Comparison of ENCODE assay signal across 9 mouse cellular contexts in genomic region chr3:117120086-117121055, GRCm38 (mm10).
A peak's percentile ranks its signal among the peaks of the same experiment; 100 is the strongest.
DNase-seq lines count a peak whose midpoint lies in the region; ATAC-seq and TF ChIP-seq lines count a peak whose summit lies in the region.
"Had no signal": no experiment of that assay in that cellular context is flagged by ENCODE, and none has a peak within 500 bp of the region (broad histone marks: within the 10 kb centered on the region; RNA-seq: fewer than 3 reads in every experiment).

No protein-coding gene starts in this region.

- TF ChIP-seq CTCF in cerebellum, adult 2 months (IDR thresholded peaks at IDR 0.05; ENCODE audit: borderline replicate concordance, insufficient read depth, low read depth, low read length), result peak; percentile 71
- peak; percentile 51 for TF ChIP-seq CTCF in liver, embryonic 14.5 days (IDR thresholded peaks at IDR 0.05; ENCODE audit: low read depth)

- H3K36me3 ChIP-seq in intestine, embryonic 16.5 days (ENCODE audit: control insufficient read depth, insufficient read depth, low read length), result no peaks in the 10 kb centered on the region
- no peaks in the 10 kb centered on the region for H3K36me3 ChIP-seq in intestine, embryonic 15.5 days
- no peaks in the 10 kb centered on the region for H3K36me3 ChIP-seq in liver, embryonic 14.5 days (replicated peaks; ENCODE audit: control insufficient read depth, insufficient read depth, low read depth)
- H3K36me3 ChIP-seq: liver, embryonic 13.5 days had no signal

- no peaks in the 10 kb centered on the region for H3K4me1 ChIP-seq in intestine, embryonic 16.5 days (ENCODE audit: control insufficient read depth, insufficient read depth, low read length)
- H3K4me1 ChIP-seq in intestine, embryonic 15.5 days (replicated peaks), result no peaks in the 10 kb centered on the region
- H3K4me1 ChIP-seq in cerebellum, adult 2 months (ENCODE audit: control insufficient read depth, insufficient read depth, low read length), result no peaks in the 10 kb centered on the region
- H3K4me1 ChIP-seq in liver, embryonic 14.5 days (replicated peaks; ENCODE audit: control insufficient read depth in 2 of 2, insufficient read depth in 2 of 2, low read length in 1 of 2), result peaks cover 0 to 9% of the 10 kb centered on the region in 2 experiments; a peak in 2 of 4 replicates
- H3K4me1 ChIP-seq: liver, embryonic 13.5 days had no signal

- H3K4me2 ChIP-seq in intestine, embryonic 16.5 days (ENCODE audit: low read depth, low read length), result no peak overlapping the region
- no peak overlapping the region for H3K4me2 ChIP-seq in intestine, embryonic 15.5 days (replicated peaks)
- no peak overlapping the region for H3K4me2 ChIP-seq in liver, embryonic 14.5 days (ENCODE audit: low read depth)
- H3K4me2 ChIP-seq: liver, embryonic 13.5 days had no signal

- WGBS in intestine, embryonic 16.5 days, result 66% methylated on average over 13 of the region's 13 CpGs
- WGBS in intestine, embryonic 15.5 days, result 63% methylated on average over 13 of the region's 13 CpGs
- WGBS in cerebellum, adult 2 months, result 53% methylated on average over 13 of the region's 13 CpGs
- WGBS in liver, embryonic 14.5 days (ENCODE audit: insufficient replicate concordance), result 50% methylated on average over 13 of the region's 13 CpGs

- ATAC-seq in intestine, embryonic 16.5 days, result 0 out of 2 replicates have a peak, but pooled peaks have one; percentile 48
- no peak for ATAC-seq in intestine, embryonic 15.5 days
- ATAC-seq in liver, embryonic 14.5 days (ENCODE audit: insufficient read depth), result no peak

- no peaks in the 10 kb centered on the region for H3K27me3 ChIP-seq in intestine, embryonic 16.5 days (replicated peaks; ENCODE audit: control insufficient read depth, insufficient read depth, low read length)
- H3K27me3 ChIP-seq in intestine, embryonic 15.5 days (replicated peaks), result no peaks in the 10 kb centered on the region
- H3K27me3 ChIP-seq in cerebellum, adult 2 months (ENCODE audit: control insufficient read depth, insufficient read depth, low read length), result no peaks in the 10 kb centered on the region
- H3K27me3 ChIP-seq in liver, embryonic 14.5 days (ENCODE audit: control insufficient read depth, insufficient read depth, low read length), result no peaks in the 10 kb centered on the region
- H3K27me3 ChIP-seq: liver, embryonic 13.5 days had no signal

- H3K9me3 ChIP-seq in intestine, embryonic 16.5 days (ENCODE audit: control insufficient read depth, low read length), result no peaks in the 10 kb centered on the region
- H3K9me3 ChIP-seq in intestine, embryonic 15.5 days, result no peaks in the 10 kb centered on the region
- no peaks in the 10 kb centered on the region for H3K9me3 ChIP-seq in liver, embryonic 14.5 days (ENCODE audit: control insufficient read depth, low read length)
- H3K9me3 ChIP-seq: liver, embryonic 13.5 days had no signal

- TF ChIP-seq EP300 in liver, embryonic 14.5 days (IDR thresholded peaks at IDR 0.05; ENCODE audit: low read depth), result no peak

- H3K9ac ChIP-seq in intestine, embryonic 16.5 days (ENCODE audit: low read depth, low read length), result no peak overlapping the region
- no peak overlapping the region for H3K9ac ChIP-seq in intestine, embryonic 15.5 days
- H3K9ac ChIP-seq in liver, embryonic 14.5 days (replicated peaks), result no peak overlapping the region
- H3K9ac ChIP-seq: liver, embryonic 13.5 days had no signal

- no peak for TF ChIP-seq POLR2A in cerebellum, adult 2 months (IDR thresholded peaks at IDR 0.05; ENCODE audit: borderline replicate concordance, insufficient read depth, low read length)

- no peak overlapping the region for H3K4me3 ChIP-seq in intestine, embryonic 16.5 days (ENCODE audit: low read length)
- no peak overlapping the region for H3K4me3 ChIP-seq in intestine, embryonic 15.5 days (replicated peaks)
- H3K4me3 ChIP-seq in cerebellum, adult 2 months (replicated peaks; ENCODE audit: insufficient read depth, low read depth, low read length), result no peak overlapping the region
- no peak overlapping the region for H3K4me3 ChIP-seq in liver, embryonic 14.5 days (ENCODE audit: insufficient read depth in 1 of 2, low read depth in 2 of 2, low read length in 2 of 2)
- H3K4me3 ChIP-seq: liver, embryonic 13.5 days had no signal

- DNase-seq in cerebellum, adult 2 months, result peak; percentile 21 to 35
- DNase-seq in frontal cortex, adult 2 months (ENCODE audit: extremely low spot score in 1 of 2, low spot score in 1 of 2), result peak; percentile 44 to 88
- DNase-seq in kidney, postnatal 10 days, result peak; percentile 49
- DNase-seq in liver, embryonic 14.5 days (ENCODE audit: low read depth in 3 of 3, low spot score in 3 of 3), result no peak
- DNase-seq in retina, adult 2 months (ENCODE audit: low read depth, low spot score), result peak; percentile 25
- no peak for DNase-seq in natural killer cell, adult 2 months (ENCODE audit: low spot score in 2 of 2)
- DNase-seq: liver, embryonic 13.5 days had no signal

- H3K27ac ChIP-seq in intestine, embryonic 16.5 days (ENCODE audit: low read length), result no peak overlapping the region
- H3K27ac ChIP-seq in intestine, embryonic 15.5 days, result no peak overlapping the region
- no peak overlapping the region for H3K27ac ChIP-seq in cerebellum, adult 2 months (ENCODE audit: insufficient read depth, low read length)
- no peak overlapping the region for H3K27ac ChIP-seq in liver, embryonic 14.5 days
- H3K27ac ChIP-seq: liver, embryonic 13.5 days had no signal

Comparison
In these comparisons a context has a peak if more than half of its experiments do, and no peak if none do; other contexts are left out.
1. DNase-seq: peak in cerebellum, adult 2 months (2 of 2), frontal cortex, adult 2 months (2 of 2), kidney, postnatal 10 days (single experiment) and retina, adult 2 months (single experiment); none in liver, embryonic 14.5 days (0 of 3) and natural killer cell, adult 2 months (0 of 2).